In genomic region chr8:61322462-61322861, GRCm38 (mm10) we compare ENCODE assay signal across 21 mouse cellular contexts.
DNase-seq lines count a peak whose midpoint lies in the region; ATAC-seq lines count a peak whose summit lies in the region.
"Had no signal": no experiment of that assay in that cellular context is flagged by ENCODE, and none has a peak within 500 bp of the region (broad histone marks: within the 10 kb centered on the region; RNA-seq: fewer than 3 reads in every experiment).

No protein-coding gene starts in this region.

- intact Hi-C loops in heart, postnatal 14 days (cut with DNase I): no loop called here

- 89% methylated on average over 8 of the region's 8 CpGs for WGBS in midbrain, embryonic 13.5 days
- 93% methylated on average over 8 of the region's 8 CpGs for WGBS in midbrain, embryonic 16.5 days
- WGBS in limb, embryonic 11.5 days: 18% methylated on average over 8 of the region's 8 CpGs

- no peaks in the 10 kb centered on the region for H3K9me3 ChIP-seq in midbrain, embryonic 13.5 days
- H3K9me3 ChIP-seq in midbrain, embryonic 16.5 days (replicated peaks; ENCODE audit: control insufficient read depth, low read length, poor library complexity, severe bottlenecking): no peaks in the 10 kb centered on the region
- no peaks in the 10 kb centered on the region for H3K9me3 ChIP-seq in limb, embryonic 11.5 days (ENCODE audit: control insufficient read depth, low read length)
- H3K9me3 ChIP-seq: forebrain, embryonic 13.5 days; heart, embryonic 10.5 days; heart, embryonic 13.5 days; hindbrain, embryonic 12.5 days; hindbrain, embryonic 15.5 days had no signal

- H3K4me1 ChIP-seq in midbrain, embryonic 13.5 days (replicated peaks): peaks cover 47% of the 10 kb centered on the region
- H3K4me1 ChIP-seq in midbrain, embryonic 16.5 days (ENCODE audit: control insufficient read depth, insufficient read depth, low read length): peaks cover 22% of the 10 kb centered on the region
- H3K4me1 ChIP-seq in limb, embryonic 11.5 days (ENCODE audit: control insufficient read depth, insufficient read depth, low read length): peaks cover 3% of the 10 kb centered on the region

- peak; percentile 45 for DNase-seq in heart, adult 11 months
- DNase-seq in heart, postnatal 14 days: no peak
- peak; percentile 44 for DNase-seq in limb, embryonic 11.5 days (ENCODE audit: low spot score)
- DNase-seq in spleen, postnatal 36 days (ENCODE audit: low spot score in 2 of 2): no peak
- DNase-seq: adrenal gland, postnatal 10 days; adrenal gland, postnatal 36 days; cerebellum, adult 18-20 months; cerebellum, adult 9-10 months; cerebellum, postnatal 14 days; gastrocnemius, adult 2 months; gastrocnemius, postnatal 14 days; heart, adult 2 months had no signal

- 0 out of 2 replicates have a peak overlapping the region, but pooled peaks have one; percentile 47 for H3K27ac ChIP-seq in midbrain, embryonic 13.5 days
- no peak overlapping the region for H3K27ac ChIP-seq in midbrain, embryonic 16.5 days (ENCODE audit: low read length)
- H3K27ac ChIP-seq in limb, embryonic 11.5 days (replicated peaks; ENCODE audit: low read depth, low read length): no peak overlapping the region
- H3K27ac ChIP-seq: forebrain, embryonic 10.5 days; forebrain, embryonic 13.5 days; gastrocnemius, adult 2 months; heart, adult 2 months; heart, embryonic 10.5 days; heart, embryonic 13.5 days; hindbrain, embryonic 12.5 days; hindbrain, embryonic 15.5 days had no signal

- no peak for ATAC-seq in midbrain, embryonic 13.5 days
- no peak for ATAC-seq in midbrain, embryonic 16.5 days
- ATAC-seq in limb, embryonic 11.5 days (ENCODE audit: insufficient number of reproducible peaks, low FRiP score, low TSS enrichment, low read depth): 0 out of 2 replicates have a peak, but pooled peaks have one; percentile 26
- ATAC-seq: forebrain, embryonic 13.5 days; forebrain, embryonic 16.5 days had no signal

- H3K27me3 ChIP-seq in midbrain, embryonic 13.5 days: no peaks in the 10 kb centered on the region
- no peaks in the 10 kb centered on the region for H3K27me3 ChIP-seq in midbrain, embryonic 16.5 days (ENCODE audit: control insufficient read depth, insufficient read depth, low read depth, low read length)
- H3K27me3 ChIP-seq in limb, embryonic 11.5 days (ENCODE audit: control insufficient read depth, insufficient read depth, low read length): no peaks in the 10 kb centered on the region
- H3K27me3 ChIP-seq: forebrain, embryonic 13.5 days; heart, embryonic 13.5 days; hindbrain, embryonic 12.5 days; hindbrain, embryonic 15.5 days had no signal

- H3K4me3 ChIP-seq in midbrain, embryonic 13.5 days (replicated peaks): no peak overlapping the region
- H3K4me3 ChIP-seq in midbrain, embryonic 16.5 days (ENCODE audit: low read depth, low read length): no peak overlapping the region
- H3K4me3 ChIP-seq in limb, embryonic 11.5 days (ENCODE audit: low read depth, low read length): no peak overlapping the region
- H3K4me3 ChIP-seq: forebrain, embryonic 10.5 days; forebrain, embryonic 13.5 days; gastrocnemius, adult 2 months; heart, adult 2 months; heart, embryonic 10.5 days; heart, embryonic 13.5 days; hindbrain, embryonic 12.5 days; hindbrain, embryonic 15.5 days had no signal

- H3K9ac ChIP-seq in midbrain, embryonic 13.5 days (replicated peaks): no peak overlapping the region
- no peak overlapping the region for H3K9ac ChIP-seq in midbrain, embryonic 16.5 days (ENCODE audit: low read depth, low read length)
- H3K9ac ChIP-seq in limb, embryonic 11.5 days (ENCODE audit: low read length): no peak overlapping the region
- H3K9ac ChIP-seq: forebrain, embryonic 13.5 days; heart, embryonic 13.5 days; hindbrain, embryonic 12.5 days; hindbrain, embryonic 15.5 days had no signal

- H3K4me2 ChIP-seq in midbrain, embryonic 13.5 days (replicated peaks): no peak overlapping the region
- H3K4me2 ChIP-seq in midbrain, embryonic 16.5 days (ENCODE audit: low read length): no peak overlapping the region
- no peak overlapping the region for H3K4me2 ChIP-seq in limb, embryonic 11.5 days (ENCODE audit: low read depth, severe bottlenecking)
- H3K4me2 ChIP-seq: forebrain, embryonic 13.5 days; heart, embryonic 13.5 days; hindbrain, embryonic 12.5 days; hindbrain, embryonic 15.5 days had no signal

- no peaks in the 10 kb centered on the region for H3K36me3 ChIP-seq in midbrain, embryonic 13.5 days
- H3K36me3 ChIP-seq in midbrain, embryonic 16.5 days (ENCODE audit: control insufficient read depth, insufficient read depth, low read length): no peaks in the 10 kb centered on the region
- no peaks in the 10 kb centered on the region for H3K36me3 ChIP-seq in limb, embryonic 11.5 days (ENCODE audit: control insufficient read depth, insufficient read depth, low read length)
- H3K36me3 ChIP-seq: heart, embryonic 10.5 days; heart, embryonic 13.5 days; hindbrain, embryonic 12.5 days; hindbrain, embryonic 15.5 days had no signal

Comparison
In these comparisons a context has a peak if more than half of its experiments do, and no peak if none do; other contexts are left out.
1. DNase-seq: peak in heart, adult 11 months (single experiment) and limb, embryonic 11.5 days (single experiment); none in heart, postnatal 14 days (0 of 2) and spleen, postnatal 36 days (0 of 2).